Mouse (Mus musculus): ENCODE measurements around the gene Hbb-y. TPM values are rescaled to one million over a fixed set of nuclear protein-coding genes. Genes with fewer than 3 reads are reported as not detected.
"Not testable (repeated sequence)": the region's sequence is repeated elsewhere in the genome, so short reads cannot be mapped to it uniquely, and the experiment has no call there.

The Hbb-y gene
- polyA plus RNA-seq, 2 experiments: 361 to 543 TPM

- peak overlapping the region; percentile 32 to 34; a peak in 3 of 4 replicates for H3K4me3 ChIP-seq (ENCODE audit: insufficient read depth in 1 of 2, low read depth in 2 of 2, low read length in 2 of 2)
- peak; percentile 19 for ATAC-seq (ENCODE audit: insufficient read depth)
- 28% methylated on average over 3 of the region's 3 CpGs for WGBS (ENCODE audit: insufficient replicate concordance)
- H3K4me1 ChIP-seq (replicated peaks; ENCODE audit: control insufficient read depth in 2 of 2, insufficient read depth in 2 of 2, low read length in 1 of 2): peaks cover 20 to 30% of the 10 kb centered on the region in 2 experiments
- peak overlapping the region; percentile 50 for H3K4me2 ChIP-seq (ENCODE audit: low read depth)
- H3K36me3 ChIP-seq (replicated peaks; ENCODE audit: control insufficient read depth, insufficient read depth, low read depth): no peaks in the 10 kb centered on the region; the same call in 1 of the 2 replicates
- peak overlapping the region; percentile 94 for H3K27ac ChIP-seq
- H3K9ac ChIP-seq (replicated peaks): peak overlapping the region; percentile 18; the same call in 1 of the 2 replicates
- H3K27me3 ChIP-seq (ENCODE audit: control insufficient read depth, insufficient read depth, low read length): no peaks in the 10 kb centered on the region
- no peaks in the 10 kb centered on the region for H3K9me3 ChIP-seq (ENCODE audit: control insufficient read depth, low read length)
- DNase-seq (ENCODE audit: low read depth in 3 of 3, low spot score in 3 of 3): peak in 2 of 3 experiments; percentile 68 to 72
- TF ChIP-seq EP300 (IDR thresholded peaks at IDR 0.05; ENCODE audit: low read depth): no peak; the same call in none of the 2 replicates
- TF ChIP-seq CTCF (IDR thresholded peaks at IDR 0.05; ENCODE audit: low read depth): no peak
These were observed 42.3 kb downstream of the Hbb-y start for GRCm38 (mm10) chr7:103810746-103811145.

- Histone ChIP-seq H3K27me3 (ENCODE audit: control insufficient read depth, insufficient read depth, low read length) (no peaks in the 10 kb centered on the region), H3K36me3 (replicated peaks; ENCODE audit: control insufficient read depth, insufficient read depth, low read depth) (no peaks in the 10 kb centered on the region; the same call in 1 of the 2 replicates), H3K9me3 (ENCODE audit: control insufficient read depth, low read length) (no peaks in the 10 kb centered on the region), H3K4me1 (replicated peaks; ENCODE audit: control insufficient read depth in 2 of 2, insufficient read depth in 2 of 2, low read length in 1 of 2) (peaks cover 18 to 27% of the 10 kb centered on the region in 2 experiments), H3K4me3 (ENCODE audit: insufficient read depth in 1 of 2, low read depth in 2 of 2, low read length in 2 of 2) (peak overlapping the region in 1 of 2 experiments; percentile 32; a peak in 2 of 4 replicates), H3K27ac (peak overlapping the region; percentile 94), H3K9ac (replicated peaks) (peak overlapping the region; percentile 36), H3K4me2 (ENCODE audit: low read depth) (peak overlapping the region; percentile 50)
- TF ChIP-seq EP300 (IDR thresholded peaks at IDR 0.05; ENCODE audit: low read depth): peak; percentile 47; the same call in 1 of the 2 replicates
- no peak for TF ChIP-seq CTCF (IDR thresholded peaks at IDR 0.05; ENCODE audit: low read depth)
- WGBS (ENCODE audit: insufficient replicate concordance): 29% methylated on average over 1 of the region's 1 CpGs
- peak; percentile 4; the same call in 1 of the 2 replicates for ATAC-seq (ENCODE audit: insufficient read depth)
- peak in 1 of 3 experiments; percentile 68 for DNase-seq (ENCODE audit: low read depth in 3 of 3, low spot score in 3 of 3)
These were observed 42.7 kb downstream of the Hbb-y start for GRCm38 (mm10) chr7:103810296-103810695.

GRCm38 (mm10) chr7:103809801-103810155 is 43.2 kb downstream of the Hbb-y start:
- Histone ChIP-seq H3K27me3 (ENCODE audit: control insufficient read depth, insufficient read depth, low read length) (no peaks in the 10 kb centered on the region), H3K4me2 (ENCODE audit: low read depth) (peak overlapping the region; percentile 50), H3K4me1 (replicated peaks; ENCODE audit: control insufficient read depth in 2 of 2, insufficient read depth in 2 of 2, low read length in 1 of 2) (peaks cover 18 to 24% of the 10 kb centered on the region in 2 experiments), H3K27ac (peak overlapping the region; percentile 94), H3K9me3 (ENCODE audit: control insufficient read depth, low read length) (no peaks in the 10 kb centered on the region), H3K4me3 (ENCODE audit: insufficient read depth in 1 of 2, low read depth in 2 of 2, low read length in 2 of 2) (peak overlapping the region; percentile 17 to 32; a peak in 2 of 4 replicates), H3K36me3 (replicated peaks; ENCODE audit: control insufficient read depth, insufficient read depth, low read depth) (no peaks in the 10 kb centered on the region; the same call in 1 of the 2 replicates), H3K9ac (replicated peaks) (peak overlapping the region; percentile 36)
- 6% methylated on average over 1 of the region's 1 CpGs for WGBS (ENCODE audit: insufficient replicate concordance)
- no peak for ATAC-seq (ENCODE audit: insufficient read depth)
- no peak for TF ChIP-seq EP300 (IDR thresholded peaks at IDR 0.05; ENCODE audit: low read depth)
- no peak for TF ChIP-seq CTCF (IDR thresholded peaks at IDR 0.05; ENCODE audit: low read depth)
- DNase-seq (ENCODE audit: low read depth in 3 of 3, low spot score in 3 of 3): no peak

DNA sequence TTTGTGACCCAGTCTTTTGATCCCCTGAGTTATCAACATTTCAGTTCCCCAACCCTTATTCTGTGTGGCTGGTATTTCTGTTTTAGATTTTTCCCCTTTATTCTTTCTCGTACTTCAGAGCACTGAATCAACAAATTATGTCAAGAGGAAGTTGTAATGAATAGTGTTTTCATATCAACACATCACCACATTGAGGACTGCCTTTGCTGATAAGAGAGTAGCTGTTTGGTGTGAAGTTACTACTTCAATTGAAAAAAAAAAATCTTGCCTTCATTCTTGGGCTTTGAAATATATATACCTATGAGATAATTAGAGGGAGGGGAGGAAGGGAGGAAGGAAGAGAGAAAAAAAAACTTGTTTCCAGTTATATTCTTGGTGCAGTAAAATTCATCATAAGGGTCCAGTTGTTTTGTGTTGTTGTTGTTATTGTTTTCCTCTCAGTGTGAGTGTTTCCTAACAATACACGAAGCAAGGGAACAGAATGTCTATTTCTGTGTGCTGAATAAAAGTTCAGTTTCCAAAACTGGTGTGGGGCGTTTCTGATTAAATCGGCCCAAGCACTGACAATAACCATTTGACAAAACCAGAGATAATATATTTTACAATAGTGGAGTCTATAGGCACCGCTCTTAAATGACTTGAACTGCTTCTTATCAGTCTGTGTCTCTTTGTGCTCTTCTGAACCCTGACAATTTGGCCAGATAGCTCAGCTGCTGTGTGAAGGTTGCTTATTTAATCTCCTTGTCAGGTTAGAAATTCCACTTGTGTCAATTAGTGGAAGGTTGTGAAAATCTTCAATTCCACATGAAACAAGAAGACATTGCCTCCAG is 43.8 kb downstream of the Hbb-y start:
- DNase-seq (ENCODE audit: low read depth in 3 of 3, low spot score in 3 of 3) (peak; percentile 77 to 88 (median 79)), ATAC-seq (ENCODE audit: insufficient read depth) (no peak)
- H3K27me3 ChIP-seq (ENCODE audit: control insufficient read depth, insufficient read depth, low read length): no peaks in the 10 kb centered on the region
- H3K9ac ChIP-seq (replicated peaks): peak overlapping the region; percentile 36
- peak overlapping the region; percentile 5 to 32; a peak in 2 of 4 replicates for H3K4me3 ChIP-seq (ENCODE audit: insufficient read depth in 1 of 2, low read depth in 2 of 2, low read length in 2 of 2)
- H3K9me3 ChIP-seq (ENCODE audit: control insufficient read depth, low read length): no peaks in the 10 kb centered on the region
- TF ChIP-seq CTCF (IDR thresholded peaks at IDR 0.05; ENCODE audit: low read depth) (no peak), EP300 (IDR thresholded peaks at IDR 0.05; ENCODE audit: low read depth) (peak; percentile 95)
- peaks cover 18 to 24% of the 10 kb centered on the region in 2 experiments for H3K4me1 ChIP-seq (replicated peaks; ENCODE audit: control insufficient read depth in 2 of 2, insufficient read depth in 2 of 2, low read length in 1 of 2)
- peak overlapping the region; percentile 50 for H3K4me2 ChIP-seq (ENCODE audit: low read depth)
- peak overlapping the region; percentile 94 for H3K27ac ChIP-seq
- WGBS (ENCODE audit: insufficient replicate concordance): 5% methylated on average over 5 of the region's 5 CpGs
- H3K36me3 ChIP-seq (replicated peaks; ENCODE audit: control insufficient read depth, insufficient read depth, low read depth): no peaks in the 10 kb centered on the region; the same call in 1 of the 2 replicates

GRCm38 (mm10) chr7:103808120-103808519 is 44.9 kb downstream of the Hbb-y start:
- peaks cover 18 to 24% of the 10 kb centered on the region in 2 experiments for H3K4me1 ChIP-seq (replicated peaks; ENCODE audit: control insufficient read depth in 2 of 2, insufficient read depth in 2 of 2, low read length in 1 of 2)
- not testable (repeated sequence) for H3K9me3 ChIP-seq (ENCODE audit: control insufficient read depth, low read length); H3K4me3 ChIP-seq (ENCODE audit: insufficient read depth in 1 of 2, low read depth in 2 of 2, low read length in 2 of 2); H3K36me3 ChIP-seq (replicated peaks; ENCODE audit: control insufficient read depth, insufficient read depth, low read depth); ATAC-seq (ENCODE audit: insufficient read depth); H3K27me3 ChIP-seq (ENCODE audit: control insufficient read depth, insufficient read depth, low read length); DNase-seq (ENCODE audit: low read depth in 3 of 3, low spot score in 3 of 3)
- H3K9ac ChIP-seq (replicated peaks): peak overlapping the region; percentile 38
- H3K27ac ChIP-seq: peak overlapping the region; percentile 94
- peak overlapping the region; percentile 40 for H3K4me2 ChIP-seq (ENCODE audit: low read depth)
- peak; percentile 65 for TF ChIP-seq EP300 (IDR thresholded peaks at IDR 0.05; ENCODE audit: low read depth)
- 30% methylated on average over 2 of the region's 2 CpGs for whole genome bisulfite sequencing (ENCODE audit: insufficient replicate concordance)
